Mouse (Mus musculus) intestine, embryonic 15.5 days (tissue): ENCODE results near the gene Trarg1. TPM values are rescaled to one million over a fixed set of nuclear protein-coding genes. Genes with fewer than 3 reads are reported as not detected.

Experiments
- ATAC-seq: fragments of 200-750 bp; cut with Nextera tagmentation; 2 replicates; pipeline ENCODE4 v1.8.0; 2017; ENCODE audit warnings: moderate TSS enrichment, moderate library complexity
- H3K27ac ChIP-seq: fragments of 300-500 bp; sonication (generic); 2 replicates; pipeline ENCODE4 v1.5.1; 2015; ENCODE audit warnings: mild to moderate bottlenecking, inconsistent platforms
- H3K27me3 ChIP-seq: fragments of 300-500 bp; sonication (generic); replicated peaks from 2 replicates; pipeline ENCODE4 v1.6.1; 2015; ENCODE audit warnings: inconsistent platforms
- H3K36me3 ChIP-seq: fragments of 300-500 bp; sonication (generic); 2 replicates; pipeline ENCODE4 v1.6.1; 2015; ENCODE audit warnings: inconsistent platforms
- H3K4me1 ChIP-seq: fragments of 300-500 bp; sonication (generic); replicated peaks from 2 replicates; pipeline ENCODE4 v1.6.1; 2015; ENCODE audit warnings: inconsistent platforms
- H3K4me2 ChIP-seq: fragments of 300-500 bp; sonication (generic); replicated peaks from 2 replicates; pipeline ENCODE4 v1.6.1; 2015; ENCODE audit warnings: mild to moderate bottlenecking, inconsistent platforms
- H3K4me3 ChIP-seq: fragments of 300-500 bp; sonication (generic); replicated peaks from 2 replicates; pipeline ENCODE4 v1.5.1; 2015; ENCODE audit warnings: inconsistent platforms
- H3K9ac ChIP-seq: fragments of 300-500 bp; sonication (generic); 2 replicates; pipeline ENCODE4 v1.6.1; 2015; ENCODE audit warnings: inconsistent platforms
- H3K9me3 ChIP-seq: fragments of 300-500 bp; sonication (generic); 2 replicates; pipeline ENCODE4 v1.6.1; 2016; ENCODE audit warnings: inconsistent platforms
- WGBS: fragments of 180-500 bp; shearing (Covaris S2); methylation state at CpG from one replicate; pipeline ENCODE4 v1.1.7; 2015; 5-methylcytosine and 5-hydroxymethylcytosine counted together
- polyA plus RNA-seq: library from polyadenylated mRNA; unstranded; fragments of >200 nt; fragmentation: Nextera tagmentation; extraction: Ambion mirVana; gene quantifications from 2 replicates; pipeline ENCODE4 v1.2.1, GENCODE M21; 2015

Trarg1 gene
- polyA plus RNA-seq, 1 experiment from 2014 or later = 0.35 TPM

GRCm38 (mm10) chr11:76735753-76736324 lies 56.2 kb downstream of the Trarg1 start:
- Histone ChIP-seq H3K9ac (no peak overlapping the region), H3K4me2 (no peak overlapping the region), H3K27ac (no peak overlapping the region), H3K4me3 (no peak overlapping the region), H3K36me3 (peaks cover 27% of the 10 kb centered on the region), H3K9me3 (no peaks in the 10 kb centered on the region), H3K4me1 (no peaks in the 10 kb centered on the region), H3K27me3 (no peaks in the 10 kb centered on the region)
- 71% methylated on average over 4 of the region's 4 CpGs for WGBS
- no peak for ATAC-seq

- no peaks in the 10 kb centered on the region for H3K4me1 ChIP-seq
- H3K4me2 ChIP-seq = no peak overlapping the region
- H3K4me3 ChIP-seq = no peak overlapping the region
- H3K9ac ChIP-seq = no peak overlapping the region
- no peak for ATAC-seq
- 0 out of 2 replicates have a peak, but pooled peaks cover 11% of the 10 kb centered on the region for H3K36me3 ChIP-seq
- H3K27me3 ChIP-seq = no peaks in the 10 kb centered on the region
- 70% methylated on average over 6 of the region's 6 CpGs for WGBS
- no peaks in the 10 kb centered on the region for H3K9me3 ChIP-seq
- no peak overlapping the region for H3K27ac ChIP-seq
These were observed 59.5 kb downstream of the Trarg1 start for GRCm38 (mm10) chr11:76739125-76739524.

- Histone ChIP-seq H3K9me3 (no peaks in the 10 kb centered on the region), H3K4me2 (no peak overlapping the region), H3K27ac (no peak overlapping the region), H3K36me3 (peaks cover 11% of the 10 kb centered on the region), H3K4me1 (no peaks in the 10 kb centered on the region), H3K9ac (no peak overlapping the region), H3K4me3 (no peak overlapping the region), H3K27me3 (no peaks in the 10 kb centered on the region)
- ATAC-seq = no peak
- WGBS = 95% methylated on average over 7 of the region's 7 CpGs
These were observed 62.9 kb downstream of the Trarg1 start for GRCm38 (mm10) chr11:76742511-76742910.

GRCm38 (mm10) chr11:76744550-76744949 lies 64.9 kb downstream of the Trarg1 start:
- Histone ChIP-seq H3K27ac (no peak overlapping the region), H3K27me3 (no peaks in the 10 kb centered on the region), H3K4me3 (no peak overlapping the region), H3K9ac (no peak overlapping the region), H3K4me2 (no peak overlapping the region), H3K9me3 (no peaks in the 10 kb centered on the region), H3K36me3 (peaks cover 16% of the 10 kb centered on the region), H3K4me1 (no peaks in the 10 kb centered on the region)
- 64% methylated on average over 7 of the region's 7 CpGs for WGBS
- no peak for ATAC-seq

GRCm38 (mm10) chr11:76745921-76746320 lies 66.3 kb downstream of the Trarg1 start:
- Histone ChIP-seq H3K27me3 (no peaks in the 10 kb centered on the region), H3K4me3 (no peak overlapping the region), H3K27ac (no peak overlapping the region), H3K9ac (no peak overlapping the region), H3K4me2 (no peak overlapping the region), H3K36me3 (peaks cover 21% of the 10 kb centered on the region), H3K9me3 (no peaks in the 10 kb centered on the region), H3K4me1 (no peaks in the 10 kb centered on the region)
- no peak for ATAC-seq
- WGBS = 94% methylated on average over 1 of the region's 1 CpGs

Other genes starting within 250 kb of the Trarg1 start
- 37.9 and 38.3 TPM in 2 replicates for gene Abr, start 57.5 kb upstream of the Trarg1 start, polyA plus RNA-seq
- 0.14 and 0.19 TPM in 2 replicates for gene Bhlha9, start 7.3 kb upstream of the Trarg1 start, polyA plus RNA-seq
- gene Gosr1, start 83.8 kb downstream of the Trarg1 start, polyA plus RNA-seq = 24.9 and 28.6 TPM in 2 replicates
- 10.1 and 11.3 TPM in 2 replicates for gene Cpd, start 167.2 kb downstream of the Trarg1 start, polyA plus RNA-seq
- 1.6 and 2.4 TPM in 2 replicates for gene Tmigd1, start 222.4 kb downstream of the Trarg1 start, polyA plus RNA-seq
- 125 and 126 TPM in 2 replicates for gene Blmh, start 245.0 kb downstream of the Trarg1 start, polyA plus RNA-seq